Mouse (Mus musculus) embryonic facial prominence, embryonic 15.5 days (tissue): ENCODE measurements at regions not wholly inside any gene's neighbourhood (a gene's known extent, or its start where the extent isn't known, plus 50 kb on each side); places are given as distances from the start of the nearest gene placed in this dataset.

Source experiments
- ATAC-seq: fragments of 200-750 bp; cut with Nextera tagmentation; 2 replicates; pipeline ENCODE4 v1.8.0; 2017; ENCODE audit warnings: low read depth, moderate TSS enrichment; ENCODE audit not compliant: insufficient number of reproducible peaks, low FRiP score, low TSS enrichment
- H3K27ac ChIP-seq: fragments of 300-500 bp; sonication (generic); replicated peaks from 2 replicates; pipeline ENCODE4 v1.5.1; 2015; ENCODE audit warnings: mild to moderate bottlenecking, inconsistent platforms
- H3K27me3 ChIP-seq: fragments of 300-500 bp; sonication (generic); 2 replicates; pipeline ENCODE4 v1.6.1; 2015; ENCODE audit warnings: inconsistent platforms
- H3K36me3 ChIP-seq: fragments of 300-500 bp; sonication (generic); 2 replicates; pipeline ENCODE4 v1.6.1; 2015; ENCODE audit warnings: mild to moderate bottlenecking, inconsistent platforms
- H3K4me1 ChIP-seq: fragments of 300-500 bp; sonication (generic); 2 replicates; pipeline ENCODE4 v1.6.1; 2015; ENCODE audit warnings: inconsistent platforms
- H3K4me2 ChIP-seq: fragments of 300-500 bp; sonication (generic); replicated peaks from 2 replicates; pipeline ENCODE4 v1.6.1; 2015; ENCODE audit warnings: mild to moderate bottlenecking, inconsistent platforms
- H3K4me3 ChIP-seq: fragments of 300-500 bp; sonication (generic); replicated peaks from 2 replicates; pipeline ENCODE4 v1.5.1; 2015; ENCODE audit warnings: mild to moderate bottlenecking, inconsistent platforms
- H3K9ac ChIP-seq: fragments of 300-500 bp; sonication (generic); 2 replicates; pipeline ENCODE4 v1.6.1; 2015; ENCODE audit warnings: inconsistent platforms
- H3K9me3 ChIP-seq: fragments of 300-500 bp; sonication (generic); replicated peaks from 2 replicates; pipeline ENCODE4 v1.6.1; 2016; ENCODE audit warnings: inconsistent platforms
- WGBS: fragments of 180-500 bp; shearing (Covaris S2); methylation state at CpG from one replicate; pipeline ENCODE4 v1.1.7; 2015; 5-methylcytosine and 5-hydroxymethylcytosine counted together

DNA sequence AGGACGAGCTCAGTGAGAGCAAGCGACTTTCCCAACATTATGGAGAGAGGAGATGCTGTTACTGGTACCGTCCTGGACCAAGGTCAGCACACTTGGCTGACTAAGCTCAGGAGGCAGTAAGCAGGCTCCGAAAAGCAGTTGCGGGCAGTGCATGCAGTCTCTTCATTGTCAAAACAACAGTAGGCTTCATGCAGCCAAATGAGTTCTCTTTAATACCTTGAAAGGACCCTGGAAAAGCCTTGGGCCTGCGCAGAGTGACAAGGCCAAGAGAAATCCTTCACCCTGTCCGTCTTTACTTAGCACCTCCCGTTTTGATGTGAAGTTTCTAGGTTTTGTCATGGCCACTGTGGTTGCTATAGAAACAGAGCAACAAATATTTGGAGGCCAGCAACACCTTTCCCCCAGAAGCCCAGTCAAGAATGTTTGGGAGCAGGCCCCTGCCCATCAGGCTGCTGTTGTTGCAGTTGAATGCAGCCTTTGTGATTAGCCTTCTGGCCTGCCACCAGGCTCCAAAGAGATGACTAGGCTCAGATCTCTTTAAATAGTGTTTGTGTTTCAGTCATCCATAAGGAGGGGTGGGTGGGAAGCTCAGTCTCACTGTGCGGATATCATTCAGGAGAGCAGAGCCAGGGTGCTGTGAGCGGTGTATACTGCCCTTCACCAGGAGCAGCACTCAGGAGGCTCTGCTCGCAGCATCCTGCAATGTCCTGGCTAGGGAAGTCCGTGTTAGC lies 85.6 kb upstream of the Jun start:
- no peak for ATAC-seq
- H3K27ac ChIP-seq = no peak overlapping the region

DNA sequence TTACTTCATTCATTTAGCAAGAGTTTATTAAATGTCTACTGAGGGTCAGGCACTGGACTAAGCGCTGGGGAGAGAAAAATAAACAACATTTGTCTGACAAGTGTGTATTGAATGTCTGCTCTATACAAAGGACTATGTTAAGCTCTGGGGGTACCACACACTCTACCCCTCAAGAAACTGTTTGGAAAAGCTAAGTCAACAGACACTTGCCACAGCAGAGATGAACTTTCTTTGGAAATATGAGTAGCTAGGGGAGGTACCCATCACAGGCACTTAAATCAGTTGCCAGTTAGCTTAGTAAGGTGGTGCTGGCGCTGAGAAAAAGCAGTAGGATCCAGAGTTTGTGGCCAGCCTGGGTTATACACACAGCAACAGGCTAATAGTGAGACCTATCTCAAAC lies 86.7 kb upstream of the Jun start:
- 80% methylated on average over 2 of the region's 2 CpGs for WGBS
- Histone ChIP-seq H3K27me3 (no peaks in the 10 kb centered on the region), H3K9ac (no peak overlapping the region), H3K4me3 (no peak overlapping the region), H3K36me3 (no peaks in the 10 kb centered on the region), H3K27ac (no peak overlapping the region), H3K4me1 (0 out of 2 replicates have a peak, but pooled peaks cover 5% of the 10 kb centered on the region), H3K4me2 (no peak overlapping the region), H3K9me3 (no peaks in the 10 kb centered on the region)
- ATAC-seq = no peak

More for the DNA sequence above, 85.6 kb upstream of the Jun start:
- H3K9me3 ChIP-seq = no peaks in the 10 kb centered on the region
- no peaks in the 10 kb centered on the region for H3K27me3 ChIP-seq
- no peak overlapping the region for H3K4me3 ChIP-seq
- H3K4me1 ChIP-seq = 0 out of 2 replicates have a peak, but pooled peaks cover 5% of the 10 kb centered on the region
- WGBS = 72% methylated on average over 12 of the region's 12 CpGs
- H3K4me2 ChIP-seq = no peak overlapping the region
- H3K9ac ChIP-seq = no peak overlapping the region
- no peaks in the 10 kb centered on the region for H3K36me3 ChIP-seq

DNA sequence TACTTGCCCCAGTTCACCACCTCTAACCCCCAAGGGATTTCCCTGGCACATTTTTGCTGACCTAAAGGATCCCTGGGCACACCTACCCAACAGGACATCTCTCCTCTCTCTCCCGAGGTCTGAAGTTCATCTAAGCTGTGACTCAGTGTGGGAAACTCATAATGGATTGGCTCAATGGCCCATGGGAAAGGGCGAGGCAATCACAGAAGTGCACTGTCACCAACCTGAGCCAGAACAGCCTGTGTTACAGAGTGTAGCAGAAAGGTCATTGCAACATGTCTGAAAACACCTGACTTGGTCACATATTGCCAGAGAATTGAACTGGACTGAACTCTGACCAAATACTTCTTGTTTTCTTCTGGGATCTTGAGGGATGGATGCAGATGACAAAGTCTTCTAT lies 89.2 kb upstream of the Jun start:
- no peak for ATAC-seq
- no peaks in the 10 kb centered on the region for H3K27me3 ChIP-seq
- no peak overlapping the region for H3K9ac ChIP-seq
- WGBS = 67% methylated on average over 2 of the region's 2 CpGs
- H3K4me3 ChIP-seq = no peak overlapping the region
- no peak overlapping the region for H3K4me2 ChIP-seq
- no peaks in the 10 kb centered on the region for H3K9me3 ChIP-seq
- H3K27ac ChIP-seq = no peak overlapping the region
- H3K4me1 ChIP-seq = no peaks in the 10 kb centered on the region
- H3K36me3 ChIP-seq = no peaks in the 10 kb centered on the region

DNA sequence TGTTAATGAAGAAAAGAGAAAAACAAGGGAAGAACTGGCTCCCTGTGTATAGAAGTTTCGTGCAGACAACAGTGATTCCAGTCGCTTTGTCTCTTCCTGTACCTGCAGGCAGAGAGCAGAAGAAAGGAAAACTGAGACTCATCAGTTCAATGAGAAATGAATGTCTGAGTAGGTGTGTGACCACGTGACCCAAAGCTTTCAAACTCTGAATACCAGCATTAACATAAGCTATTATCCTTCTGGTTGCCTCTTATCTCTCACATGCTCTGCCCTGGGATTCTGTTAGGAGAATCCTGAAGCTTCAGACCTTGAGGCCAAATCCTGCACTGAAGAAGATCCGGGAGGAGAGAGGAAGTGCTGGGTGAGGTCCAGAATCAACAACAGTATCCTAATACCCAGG lies 91.1 kb upstream of the Jun start:
- Histone ChIP-seq H3K9ac (no peak overlapping the region), H3K4me3 (no peak overlapping the region), H3K4me2 (no peak overlapping the region), H3K9me3 (no peaks in the 10 kb centered on the region), H3K36me3 (no peaks in the 10 kb centered on the region), H3K27ac (no peak overlapping the region), H3K27me3 (no peaks in the 10 kb centered on the region), H3K4me1 (no peaks in the 10 kb centered on the region)
- no peak for ATAC-seq
- 76% methylated on average over 4 of the region's 4 CpGs for WGBS

DNA sequence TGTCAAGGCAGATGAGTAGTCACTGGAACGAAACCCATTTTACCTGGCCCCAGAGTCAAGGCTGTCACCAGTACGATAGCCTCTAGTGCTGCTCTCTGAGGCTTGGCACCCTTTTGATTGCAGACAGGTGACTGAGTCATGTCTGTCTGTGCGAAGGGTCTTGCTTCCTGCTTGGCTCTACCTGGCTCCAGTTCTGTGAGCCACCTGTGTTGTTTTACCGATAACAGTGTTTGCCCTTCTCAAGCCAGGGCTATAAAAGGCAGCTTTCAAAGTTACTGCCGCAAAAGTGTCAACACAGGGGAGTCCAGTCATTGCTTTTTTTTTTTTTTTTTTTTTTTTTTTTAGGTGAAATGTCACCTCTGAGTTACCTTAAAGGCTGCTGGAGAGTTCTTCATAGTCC lies 91.6 kb upstream of the Jun start:
- Histone ChIP-seq H3K27ac (no peak overlapping the region), H3K9ac (no peak overlapping the region), H3K4me3 (no peak overlapping the region), H3K4me2 (no peak overlapping the region), H3K36me3 (no peaks in the 10 kb centered on the region), H3K27me3 (no peaks in the 10 kb centered on the region), H3K4me1 (no peaks in the 10 kb centered on the region), H3K9me3 (no peaks in the 10 kb centered on the region)
- no peak for ATAC-seq
- 88% methylated on average over 5 of the region's 5 CpGs for WGBS

DNA sequence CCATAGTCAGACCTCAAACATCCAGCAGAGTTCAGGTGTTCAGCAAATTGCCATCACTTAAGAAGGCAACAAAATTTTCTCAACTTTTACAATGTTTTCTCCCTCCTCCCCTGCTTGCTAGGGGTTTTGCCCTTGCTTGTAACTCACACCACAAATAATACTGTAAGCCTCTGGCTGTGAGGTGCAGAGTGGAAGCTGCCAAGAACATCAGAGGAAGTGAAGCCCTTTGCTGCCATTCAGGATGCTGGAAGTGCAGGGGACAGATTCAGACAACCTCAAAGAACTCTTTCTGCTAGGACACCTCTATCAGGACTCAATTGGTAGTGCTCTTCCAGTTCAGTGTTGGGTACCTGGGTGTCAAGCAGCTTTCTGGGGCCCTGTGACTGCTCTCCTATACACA lies 92.4 kb upstream of the Jun start:
- Histone ChIP-seq H3K27me3 (no peaks in the 10 kb centered on the region), H3K4me3 (no peak overlapping the region), H3K36me3 (no peaks in the 10 kb centered on the region), H3K9ac (no peak overlapping the region), H3K27ac (no peak overlapping the region), H3K4me2 (no peak overlapping the region), H3K4me1 (no peaks in the 10 kb centered on the region), H3K9me3 (no peaks in the 10 kb centered on the region)
- ATAC-seq = no peak

DNA sequence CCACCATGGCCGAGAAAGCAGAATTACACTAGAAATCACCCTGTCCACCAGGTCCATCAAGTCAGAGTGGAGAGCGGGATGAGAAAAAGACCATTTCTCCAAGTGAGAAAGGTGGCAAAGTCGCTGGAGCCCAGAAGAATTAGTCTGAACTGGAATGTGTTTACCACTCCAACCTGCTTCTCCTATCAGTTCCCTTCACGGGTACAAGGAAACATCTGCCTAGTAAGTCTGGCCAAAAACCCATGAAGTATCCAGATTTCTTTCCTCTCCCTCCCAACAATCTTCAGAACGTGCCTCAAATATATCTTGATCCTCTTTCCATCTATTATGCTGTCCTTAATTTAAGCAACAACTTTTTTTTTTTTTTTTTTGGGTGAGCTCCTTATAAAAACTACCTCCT lies 94.2 kb upstream of the Jun start:
- ATAC-seq = no peak
- Histone ChIP-seq H3K36me3 (no peaks in the 10 kb centered on the region), H3K9ac (no peak overlapping the region), H3K27me3 (no peaks in the 10 kb centered on the region), H3K4me2 (no peak overlapping the region), H3K4me1 (no peaks in the 10 kb centered on the region), H3K9me3 (no peaks in the 10 kb centered on the region), H3K27ac (no peak overlapping the region), H3K4me3 (no peak overlapping the region)
- WGBS = 82% methylated on average over 5 of the region's 5 CpGs

DNA sequence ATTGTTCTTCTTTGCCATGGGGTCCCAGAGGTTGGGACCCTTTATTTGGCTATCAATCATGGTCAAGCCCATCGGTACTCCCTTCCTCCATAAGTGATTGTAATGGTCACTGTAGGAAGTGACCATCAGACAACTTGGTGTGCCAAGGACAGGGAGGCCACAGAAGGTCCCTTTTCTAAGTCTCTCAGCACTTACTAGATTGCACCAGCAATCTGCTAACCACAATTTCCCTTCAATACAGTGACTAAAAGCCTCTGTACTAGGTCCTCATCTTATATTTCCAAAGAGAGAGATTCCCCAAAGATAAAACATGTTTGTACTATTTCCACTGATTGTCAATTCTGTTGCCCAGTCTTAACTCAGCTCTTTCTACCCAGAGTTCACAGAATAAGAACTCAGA lies 96.6 kb upstream of the Jun start:
- no peak overlapping the region for H3K4me2 ChIP-seq
- ATAC-seq = no peak
- WGBS = 81% methylated on average over 1 of the region's 1 CpGs

DNA sequence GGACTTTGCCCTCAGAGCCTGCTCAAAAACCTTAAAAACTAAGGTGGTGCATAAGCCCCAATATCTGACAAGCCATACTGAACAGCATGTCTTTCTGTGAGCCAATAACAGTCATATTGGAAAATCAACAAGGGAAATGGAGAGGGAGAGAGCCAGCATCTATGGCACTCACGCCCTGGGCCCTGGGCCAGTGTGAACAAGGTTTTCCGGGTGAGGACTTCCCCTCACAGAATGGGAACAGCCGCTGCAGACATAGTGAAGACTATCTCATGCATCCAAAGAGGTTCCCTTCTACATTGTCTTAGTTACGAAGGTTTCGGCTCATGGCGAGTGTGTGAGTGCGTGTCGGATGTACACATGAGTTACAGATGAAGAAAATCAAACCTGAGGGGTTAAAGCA lies 99.7 kb upstream of the Jun start:
- Histone ChIP-seq H3K9ac (no peak overlapping the region), H3K4me1 (peaks cover 14% of the 10 kb centered on the region), H3K27ac (no peak overlapping the region), H3K9me3 (no peaks in the 10 kb centered on the region), H3K36me3 (no peaks in the 10 kb centered on the region), H3K27me3 (no peaks in the 10 kb centered on the region), H3K4me2 (no peak overlapping the region), H3K4me3 (no peak overlapping the region)
- no peak for ATAC-seq
- 86% methylated on average over 8 of the region's 8 CpGs for WGBS

More for the DNA sequence above, 96.6 kb upstream of the Jun start:
- Histone ChIP-seq H3K9ac (no peak overlapping the region), H3K27ac (no peak overlapping the region), H3K9me3 (no peaks in the 10 kb centered on the region), H3K36me3 (no peaks in the 10 kb centered on the region), H3K27me3 (no peaks in the 10 kb centered on the region), H3K4me3 (no peak overlapping the region), H3K4me1 (peaks cover 4% of the 10 kb centered on the region)

DNA sequence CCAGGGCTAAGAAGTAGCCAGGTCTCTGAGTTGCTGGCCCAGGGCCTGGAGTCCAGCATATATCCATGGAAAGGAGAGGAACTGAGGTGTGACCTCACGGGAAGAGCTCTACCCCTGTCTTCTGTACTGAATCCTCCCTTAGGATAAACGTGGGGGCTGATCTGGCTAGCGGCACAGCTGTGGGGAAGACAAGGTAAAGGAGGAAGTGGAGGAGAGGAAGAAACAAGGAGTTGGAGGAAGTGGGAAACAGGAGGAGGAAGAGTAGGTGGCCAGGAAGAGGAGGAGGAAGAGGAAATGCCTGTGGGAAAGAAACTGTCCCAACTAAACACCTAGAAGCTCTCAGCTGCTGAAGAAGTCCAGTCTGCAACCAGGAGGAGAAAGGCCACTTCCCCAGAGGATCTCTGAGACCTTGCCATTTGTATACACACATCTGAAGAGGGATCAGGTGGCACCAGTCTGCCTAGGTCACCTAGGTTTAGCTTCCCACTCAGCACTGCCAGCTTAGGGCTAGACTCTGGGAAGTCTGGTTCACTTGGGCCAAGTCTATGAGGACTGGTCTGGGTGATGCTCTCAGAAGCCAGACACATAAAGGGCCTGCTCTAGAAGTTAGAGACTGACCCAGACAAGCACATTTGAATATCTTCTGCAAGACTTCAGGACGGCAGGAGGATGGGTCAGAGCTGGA lies 100.6 kb upstream of the Jun start:
- H3K27ac ChIP-seq = no peak overlapping the region
- no peaks in the 10 kb centered on the region for H3K9me3 ChIP-seq
- ATAC-seq = no peak
- peaks cover 14% of the 10 kb centered on the region for H3K4me1 ChIP-seq
- H3K9ac ChIP-seq = no peak overlapping the region
- H3K4me2 ChIP-seq = no peak overlapping the region
- H3K27me3 ChIP-seq = no peaks in the 10 kb centered on the region
- WGBS = 80% methylated on average over 4 of the region's 4 CpGs
- H3K4me3 ChIP-seq = no peak overlapping the region
- no peaks in the 10 kb centered on the region for H3K36me3 ChIP-seq

DNA sequence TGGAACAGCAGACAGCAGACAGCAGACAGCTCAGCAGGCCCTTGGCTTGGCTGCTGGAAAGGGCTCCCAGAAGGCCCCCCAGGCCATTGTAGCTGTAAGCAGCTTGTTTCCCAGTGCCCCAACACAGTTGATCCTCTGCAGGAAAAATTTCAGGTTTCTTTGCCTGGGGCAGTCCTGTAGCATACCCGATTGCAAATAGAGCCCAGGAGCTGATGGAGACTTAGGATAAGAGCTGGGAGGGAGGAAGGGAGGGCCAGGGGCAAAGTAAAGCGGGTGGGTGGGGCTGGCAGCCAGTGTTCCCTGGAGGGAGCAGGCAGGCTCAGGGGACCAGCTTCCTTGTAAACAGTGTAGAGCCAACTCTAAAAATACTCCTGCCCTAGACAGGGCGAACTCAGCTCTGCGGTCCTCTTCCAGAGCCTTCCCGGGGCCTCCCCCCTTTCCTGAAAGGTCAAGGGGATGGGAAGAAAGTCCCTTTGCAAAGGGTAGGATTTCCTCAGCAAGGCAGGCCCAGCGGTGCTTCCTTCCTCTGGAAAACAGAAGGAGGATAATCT lies 101.8 kb upstream of the Jun start:
- Histone ChIP-seq H3K4me1 (peaks cover 20% of the 10 kb centered on the region), H3K9me3 (no peaks in the 10 kb centered on the region), H3K27ac (peak overlapping the region; percentile 58), H3K4me2 (no peak overlapping the region), H3K36me3 (no peaks in the 10 kb centered on the region), H3K9ac (no peak overlapping the region), H3K4me3 (no peak overlapping the region), H3K27me3 (no peaks in the 10 kb centered on the region)
- WGBS = 13% methylated on average over 6 of the region's 6 CpGs
- peak; percentile 85 for ATAC-seq

DNA sequence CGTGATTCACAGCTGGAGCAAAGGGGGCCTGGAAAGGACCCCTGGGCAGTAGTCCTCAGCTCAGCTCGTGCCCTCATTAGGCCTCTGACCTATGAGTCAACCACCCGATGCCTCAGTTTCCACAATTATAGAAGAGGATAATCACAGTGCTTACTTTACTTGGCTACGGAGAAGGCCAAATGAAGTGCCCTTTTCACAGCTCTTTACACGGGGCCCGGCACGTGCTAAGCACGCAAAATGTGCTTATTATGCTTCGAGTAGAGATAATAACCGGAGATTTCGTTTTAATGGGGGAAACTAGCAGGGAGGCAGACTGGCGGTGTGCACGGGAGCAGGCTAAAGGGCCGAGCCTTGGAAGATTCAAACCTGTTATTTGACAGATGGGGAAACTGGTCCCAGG lies 102.4 kb upstream of the Jun start:
- Histone ChIP-seq H3K36me3 (no peaks in the 10 kb centered on the region), H3K4me1 (peaks cover 20% of the 10 kb centered on the region), H3K9ac (no peak overlapping the region), H3K27ac (no peak overlapping the region), H3K27me3 (no peaks in the 10 kb centered on the region), H3K4me3 (no peak overlapping the region), H3K9me3 (no peaks in the 10 kb centered on the region), H3K4me2 (no peak overlapping the region)
- WGBS = 58% methylated on average over 14 of the region's 14 CpGs
- no peak for ATAC-seq
